Mouse (Mus musculus) CH12.LX (cell line): ENCODE measurements around the gene Vac14. TPM values are rescaled to one million over a fixed set of nuclear protein-coding genes. Genes with fewer than 3 reads are reported as not detected.

Experiments
- DNase-seq: peaks from one replicate; pipeline ENCODE4 v3.0.0-alpha.2; 2013; ENCODE audit errors: extremely low read depth
- H3K27ac ChIP-seq: 2 replicates; pipeline ENCODE4 v1.5.1; 2012; ENCODE audit warnings: low read depth, mild to moderate bottlenecking, control low read depth, moderate library complexity; ENCODE audit not compliant: insufficient read depth
- H3K27me3 ChIP-seq: replicated peaks from 2 replicates; pipeline ENCODE3; 2012; ENCODE audit warnings: inconsistent platforms
- H3K36me3 ChIP-seq, 2 experiments: replicated peaks in 1 of 2; 2 replicates each; pipeline versions ENCODE3 to v1.6.1; 2012; ENCODE audit warnings: inconsistent platforms in 1 of 2, low read length in 1 of 2, mild to moderate bottlenecking in 1 of 2, mixed read lengths in 1 of 2, moderate library complexity in 1 of 2; ENCODE audit not compliant: control insufficient read depth in 1 of 2, insufficient read depth in 1 of 2
- H3K4me1 ChIP-seq, 2 experiments: 2 replicates each; pipeline ENCODE4 v1.6.1; 2012; ENCODE audit warnings: inconsistent platforms in 1 of 2, moderate library complexity in 1 of 2; ENCODE audit not compliant: insufficient read depth in 2 of 2, control insufficient read depth in 1 of 2
- H3K4me2 ChIP-seq: 2 replicates; pipeline ENCODE4 v1.6.1; 2012; ENCODE audit warnings: low read depth, mild to moderate bottlenecking, control low read depth; ENCODE audit not compliant: poor library complexity, insufficient read depth, severe bottlenecking
- H3K4me3 ChIP-seq, 3 experiments: fragments of 150-350 bp in 1 of 3; sonication (generic) in 1 of 3; replicated peaks in 1 of 3; 2 replicates each; pipeline versions ENCODE3 to v1.5.1; 2011 to 2012; ENCODE audit warnings: low read depth in 2 of 3, low read length in 2 of 3, mild to moderate bottlenecking in 2 of 3, moderate library complexity in 2 of 3, control low read depth in 1 of 3, improper control_type of control experiment in 1 of 3, inconsistent platforms in 1 of 3, mixed read lengths in 1 of 3; ENCODE audit not compliant: poor library complexity in 1 of 3
- H3K79me2 ChIP-seq: replicated peaks from 2 replicates; pipeline ENCODE4 v1.6.1; 2012; ENCODE audit warnings: mild to moderate bottlenecking, moderate library complexity; ENCODE audit not compliant: control insufficient read depth, poor library complexity, insufficient read depth, severe bottlenecking; ENCODE audit errors: extremely low read depth
- H3K9ac ChIP-seq: 2 replicates; pipeline ENCODE4 v1.6.1; 2012; ENCODE audit warnings: low read depth, mild to moderate bottlenecking, control low read depth, moderate library complexity; ENCODE audit not compliant: insufficient read depth
- H3K9me3 ChIP-seq: replicated peaks from 2 replicates; pipeline ENCODE3; 2012; ENCODE audit warnings: low read length, inconsistent platforms, mixed read lengths
- BHLHE40 ChIP-seq: IDR thresholded peaks from 2 replicates; pipeline ENCODE4 v1.6.1; 2011; ENCODE audit warnings: mild to moderate bottlenecking, low read depth, low read length, improper control_type of control experiment
- CHD2 ChIP-seq: IDR thresholded peaks from 2 replicates; pipeline ENCODE4 v1.6.1; 2011; ENCODE audit warnings: low read length, improper control_type of control experiment
- E2F4 ChIP-seq: IDR thresholded peaks from 2 replicates; pipeline ENCODE4 v1.6.1; 2011; ENCODE audit warnings: low read depth, low read length, improper control_type of control experiment; ENCODE audit not compliant: insufficient replicate concordance
- ELF1 ChIP-seq: IDR thresholded peaks from 2 replicates; pipeline ENCODE4 v1.6.1; 2014; ENCODE audit warnings: low read depth, mild to moderate bottlenecking, inconsistent platforms, low read length, improper control_type of control experiment
- EP300 ChIP-seq: IDR thresholded peaks from 2 replicates; pipeline ENCODE4 v1.6.1; 2011; ENCODE audit warnings: low read length, improper control_type of control experiment
- GABPA ChIP-seq: IDR thresholded peaks from 2 replicates; pipeline ENCODE4 v1.6.1; 2012; ENCODE audit warnings: low read depth, low read length, improper control_type of control experiment, inconsistent platforms; ENCODE audit not compliant: insufficient replicate concordance
- JUN ChIP-seq: IDR thresholded peaks from 2 replicates; pipeline ENCODE4 v1.6.1; 2011; ENCODE audit warnings: low read depth, mild to moderate bottlenecking, low read length, improper control_type of control experiment, moderate library complexity; ENCODE audit not compliant: insufficient read depth
- JUND ChIP-seq: conservative IDR thresholded peaks from 2 replicates; pipeline ENCODE4 v1.6.1; 2011; ENCODE audit warnings: low read depth, low read length, improper control_type of control experiment
- MAFK ChIP-seq: IDR thresholded peaks from 2 replicates; pipeline ENCODE4 v1.6.1; 2011; ENCODE audit warnings: low read length, improper control_type of control experiment; ENCODE audit not compliant: insufficient replicate concordance
- MAZ ChIP-seq: IDR thresholded peaks from 2 replicates; pipeline ENCODE4 v1.6.1; 2012; ENCODE audit warnings: low read depth, mild to moderate bottlenecking, inconsistent platforms, low read length, improper control_type of control experiment, moderate library complexity
- MEF2A ChIP-seq: IDR thresholded peaks from 2 replicates; pipeline ENCODE4 v1.6.1; 2014; ENCODE audit warnings: low read depth, mild to moderate bottlenecking, inconsistent platforms, low read length, improper control_type of control experiment, borderline replicate concordance
- MXI1 ChIP-seq: IDR thresholded peaks from 2 replicates; pipeline ENCODE4 v1.6.1; 2011; ENCODE audit warnings: mild to moderate bottlenecking, low read depth, low read length, improper control_type of control experiment
- MYC ChIP-seq: IDR thresholded peaks from 2 replicates; pipeline ENCODE4 v1.6.1; 2011; ENCODE audit warnings: low read depth, mild to moderate bottlenecking, improper control_type of control experiment, low read length
- NRF1 ChIP-seq: IDR thresholded peaks from 2 replicates; pipeline ENCODE4 v1.6.1; 2014; ENCODE audit warnings: low read depth, mild to moderate bottlenecking, inconsistent platforms, low read length, improper control_type of control experiment, moderate library complexity
- PAX5 ChIP-seq: IDR thresholded peaks from 2 replicates; pipeline ENCODE4 v1.6.1; 2012; ENCODE audit warnings: low read length, inconsistent platforms, mixed read lengths
- POLR2AphosphoS2 ChIP-seq: IDR thresholded peaks from 2 replicates; pipeline ENCODE4 v1.6.1; 2011; ENCODE audit warnings: low read depth, low read length, improper control_type of control experiment
- RCOR1 ChIP-seq: conservative IDR thresholded peaks from 2 replicates; pipeline ENCODE4 v1.6.1; 2012; ENCODE audit warnings: low read depth, mild to moderate bottlenecking, inconsistent platforms, low read length, improper control_type of control experiment
- SIN3A ChIP-seq: IDR thresholded peaks from 2 replicates; pipeline ENCODE4 v1.6.1; 2012; ENCODE audit warnings: low read length, improper control_type of control experiment, inconsistent platforms
- TBP ChIP-seq: conservative IDR thresholded peaks from 2 replicates; pipeline ENCODE4 v1.6.1; 2011; ENCODE audit warnings: low read depth, low read length, improper control_type of control experiment
- TCF12 ChIP-seq: IDR thresholded peaks from 2 replicates; pipeline ENCODE4 v1.6.1; 2014; ENCODE audit warnings: low read depth, mild to moderate bottlenecking, inconsistent platforms, low read length, improper control_type of control experiment
- UBTF ChIP-seq: IDR thresholded peaks from 2 replicates; pipeline ENCODE4 v1.6.1; 2012; ENCODE audit warnings: low read depth, mild to moderate bottlenecking, inconsistent platforms, low read length, improper control_type of control experiment, moderate library complexity
- USF1 ChIP-seq: IDR thresholded peaks from 2 replicates; pipeline ENCODE4 v1.6.1; 2014; ENCODE audit warnings: low read depth, mild to moderate bottlenecking, inconsistent platforms, low read length, improper control_type of control experiment
- ZKSCAN1 ChIP-seq: IDR thresholded peaks from 2 replicates; pipeline ENCODE4 v1.6.1; 2012; ENCODE audit warnings: low read depth, inconsistent platforms, low read length, improper control_type of control experiment, borderline replicate concordance
- ZMIZ1 ChIP-seq: IDR thresholded peaks from 2 replicates; pipeline ENCODE4 v1.6.1; 2012; ENCODE audit warnings: low read depth, mild to moderate bottlenecking, inconsistent platforms, low read length, improper control_type of control experiment
- ZNF384 ChIP-seq: IDR thresholded peaks from 2 replicates; pipeline ENCODE4 v1.6.1; 2012; ENCODE audit warnings: low read depth, low read length, improper control_type of control experiment, inconsistent platforms
- dilution Hi-C: fragments of 300-500 bp; cut with MboI; formaldehyde crosslinking; loops from 2 replicates; pipeline ENCODE4 v1.14.3; 2020; ENCODE audit warnings: low sequenced_read_pairs; ENCODE audit not compliant: extremely low pct_unique_long_range_greater_than_20kb, extremely low pct_ligation_motif_present
- in situ Hi-C: fragments of 300-500 bp; cut with MboI; formaldehyde crosslinking; loops from 3 replicates; pipeline ENCODE4 v1.14.3; 2019; ENCODE audit warnings: low sequenced_read_pairs, low pct_ligation_motif_present, low pct_unique_long_range_greater_than_20kb, mixed read lengths
- polyA plus RNA-seq: library from polyadenylated mRNA; unstranded; fragments of >175 nt; gene quantifications from 2 replicates; pipeline ENCODE4 v1.2.1, GENCODE M21; 2012; ENCODE audit warnings: low read depth; ENCODE audit not compliant: insufficient read length
- total RNA-seq, 2 experiments: library from RNA; depleted of rRNA; stranded (reverse); fragments of 300-350 nt in 1 of 2; fragments of >200 nt in 1 of 2; gene quantifications; 2 replicates each; pipeline ENCODE4 v1.2.3; 2012 to 2014

Gene Vac14
- total and polyA plus RNA-seq, 3 experiments = 20.9 to 73.8 (median 28.2) TPM

DNA sequence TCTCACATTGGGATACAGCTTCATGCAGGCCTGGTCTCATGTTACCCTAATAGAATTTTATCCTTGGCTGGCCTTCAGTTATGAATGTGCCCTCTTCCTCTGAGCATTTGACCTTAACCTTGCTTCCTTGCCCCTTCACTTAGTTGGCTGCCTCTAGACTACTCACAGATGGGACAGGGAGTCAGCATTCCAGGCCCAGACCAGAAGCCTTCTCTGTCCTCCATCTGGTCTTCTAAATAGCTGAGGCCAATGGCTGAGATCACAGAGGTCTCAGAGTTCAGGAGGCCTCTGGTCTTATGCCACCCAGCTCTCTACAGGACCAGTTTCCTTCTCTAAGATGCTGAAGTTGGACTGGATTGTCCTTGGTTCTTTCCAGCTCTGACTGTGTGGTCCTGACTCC lies 41.7 kb downstream of the Vac14 start:
- dilution Hi-C loops = no loop called here
- H3K36me3 ChIP-seq = peaks cover 34 to 95% of the 10 kb centered on the region in 2 experiments
- H3K27ac ChIP-seq = no peak overlapping the region
- no peak overlapping the region for H3K9ac ChIP-seq
- no peak overlapping the region for H3K4me3 ChIP-seq
- in situ Hi-C loops = no loop called here
- H3K9me3 ChIP-seq = no peaks in the 10 kb centered on the region
- H3K4me2 ChIP-seq = no peak overlapping the region
- no peak for DNase-seq
- H3K79me2 ChIP-seq = no peaks in the 10 kb centered on the region
- peaks cover 0 to 10% of the 10 kb centered on the region in 2 experiments; a peak in 1 of 4 replicates for H3K4me1 ChIP-seq
- H3K27me3 ChIP-seq = no peaks in the 10 kb centered on the region
- TF ChIP-seq GABPA (no peak), POLR2AphosphoS2 (no peak), MAFK (no peak), SIN3A (no peak), JUN (no peak), ZMIZ1 (no peak), ZNF384 (no peak), CHD2 (no peak), NRF1 (no peak), TBP (no peak), EP300 (no peak), ZKSCAN1 (no peak), USF1 (no peak)

DNA sequence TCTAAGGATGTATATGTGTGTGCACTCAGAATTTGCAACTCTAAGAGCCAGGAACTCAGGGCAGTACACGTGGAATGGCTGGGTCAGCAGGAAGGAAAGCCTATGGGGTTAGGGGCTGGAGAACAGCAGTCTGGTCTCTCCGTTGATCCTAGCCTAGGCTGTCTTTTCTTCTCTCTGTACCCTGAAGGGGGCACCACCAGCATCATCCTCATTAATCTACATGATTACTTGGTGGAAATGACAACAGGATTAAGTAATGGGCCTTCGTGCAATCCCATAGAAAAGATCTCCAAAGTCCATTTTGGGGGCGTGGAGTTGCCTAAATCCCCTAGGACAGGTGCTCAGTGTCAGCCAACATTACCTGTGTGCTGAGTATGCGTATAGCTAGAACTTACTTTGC lies 44.2 kb downstream of the Vac14 start:
- no peak overlapping the region for H3K9ac ChIP-seq
- no peaks in the 10 kb centered on the region for H3K79me2 ChIP-seq
- no peaks in the 10 kb centered on the region for H3K4me1 ChIP-seq
- no peak overlapping the region for H3K4me3 ChIP-seq
- TF ChIP-seq USF1 (no peak), MYC (no peak), JUN (no peak), GABPA (no peak), JUND (no peak), BHLHE40 (no peak), ELF1 (no peak), RCOR1 (no peak), E2F4 (no peak), MAZ (no peak), TBP (no peak), UBTF (no peak), ZMIZ1 (no peak), PAX5 (no peak), TCF12 (no peak), POLR2AphosphoS2 (no peak), MXI1 (no peak), MEF2A (no peak)
- no peaks in the 10 kb centered on the region for H3K9me3 ChIP-seq
- no peak overlapping the region for H3K4me2 ChIP-seq
- no peaks in the 10 kb centered on the region for H3K27me3 ChIP-seq
- DNase-seq = no peak
- in situ Hi-C loops = no loop called here
- dilution Hi-C loops = no loop called here
- no peak overlapping the region for H3K27ac ChIP-seq
- peaks cover 25 to 91% of the 10 kb centered on the region in 2 experiments for H3K36me3 ChIP-seq
